Mouse (Mus musculus): ENCODE data around the gene Homer2.

The Homer2 gene

GRCm38 (mm10) chr7:81651284-81651683 lies 56.0 kb downstream of the Homer2 start:
- no peak for DNase-seq (ENCODE audit: low read depth, low spot score)

DNA sequence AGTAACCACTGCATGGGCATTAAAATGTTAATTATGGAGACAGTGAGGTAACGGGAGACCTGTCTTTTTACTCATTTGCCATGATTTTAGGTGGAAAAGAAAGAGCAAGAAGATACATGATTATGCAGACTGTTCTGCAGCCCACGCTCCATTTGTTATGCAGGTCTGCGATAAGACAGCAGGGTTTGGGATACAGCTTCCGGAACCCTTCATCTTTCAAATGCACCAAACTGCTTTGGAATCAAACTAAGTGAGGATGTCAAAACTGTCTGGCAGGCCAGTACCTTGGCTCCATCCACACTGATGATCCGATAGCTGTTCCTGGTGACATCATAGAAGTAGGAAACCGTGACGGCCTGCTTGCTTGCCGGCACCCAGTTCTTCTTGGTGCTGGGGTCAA lies 58.1 kb downstream of the Homer2 start:
- DNase-seq (ENCODE audit: low read depth, low spot score) = no peak

DNA sequence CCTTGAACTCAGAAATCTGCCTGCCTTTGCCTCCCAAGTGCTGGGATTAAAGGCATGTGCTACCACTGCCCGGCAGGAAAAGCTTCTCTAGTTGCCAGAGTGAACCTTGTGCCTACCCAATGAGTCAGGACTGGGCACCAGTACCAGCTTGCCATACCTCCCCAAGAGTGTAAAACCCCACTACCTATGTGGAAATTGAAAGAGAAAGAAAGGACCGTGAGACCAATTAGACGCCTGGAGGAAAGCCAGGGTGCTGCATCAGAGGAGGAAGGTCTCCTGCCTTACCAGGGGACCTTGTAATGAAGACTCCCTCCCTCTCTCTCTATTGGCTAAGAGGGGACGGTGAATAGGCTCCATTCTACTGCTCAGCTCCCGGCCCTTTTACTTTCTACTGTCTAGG lies 59.4 kb downstream of the Homer2 start:
- no peak for DNase-seq (ENCODE audit: low read depth, low spot score)

GRCm38 (mm10) chr7:81644551-81645235 lies 62.6 kb downstream of the Homer2 start:
- DNase-seq (ENCODE audit: low read depth, low spot score) = no peak

DNA sequence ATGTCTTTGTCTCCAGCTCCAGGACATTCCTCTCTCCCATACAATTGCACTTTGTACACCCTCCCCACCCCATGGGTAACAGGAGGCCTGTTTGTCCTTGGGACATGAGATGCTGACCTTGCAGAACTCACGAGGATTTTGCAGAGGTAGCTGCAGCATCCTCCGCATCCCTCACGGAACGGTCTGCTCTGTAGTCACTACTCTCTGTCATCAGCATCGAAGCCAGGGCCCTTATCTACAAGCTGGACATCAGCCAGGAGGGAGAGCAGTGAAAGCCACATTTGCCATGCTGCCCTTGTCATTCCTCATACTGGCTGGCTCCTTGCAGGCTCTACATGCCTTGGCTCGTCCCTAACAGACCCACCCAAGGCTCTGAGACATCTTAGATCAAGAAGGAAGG lies 66.2 kb downstream of the Homer2 start:
- DNase-seq (ENCODE audit: low read depth, low spot score) = no peak

DNA sequence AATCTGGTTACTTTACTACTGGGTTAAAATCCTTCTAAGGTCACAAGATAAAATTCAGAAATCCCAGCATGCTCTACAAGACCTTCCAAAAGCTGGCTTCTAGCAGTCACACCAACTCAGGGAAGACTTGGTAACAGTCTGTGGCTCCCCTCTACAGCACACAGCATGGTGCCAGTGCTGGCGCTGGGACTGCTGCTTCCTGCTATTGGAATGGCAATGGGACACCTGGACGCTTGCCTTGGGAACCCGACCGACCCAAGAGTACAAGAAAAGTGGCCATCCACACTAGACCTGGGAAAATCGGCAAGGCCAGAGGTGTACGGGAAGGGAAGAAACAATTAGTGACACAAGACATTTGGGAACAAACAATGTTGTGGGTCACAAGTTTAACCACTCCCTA lies 74.7 kb downstream of the Homer2 start:
- no peak for DNase-seq (ENCODE audit: low read depth, low spot score)

DNA sequence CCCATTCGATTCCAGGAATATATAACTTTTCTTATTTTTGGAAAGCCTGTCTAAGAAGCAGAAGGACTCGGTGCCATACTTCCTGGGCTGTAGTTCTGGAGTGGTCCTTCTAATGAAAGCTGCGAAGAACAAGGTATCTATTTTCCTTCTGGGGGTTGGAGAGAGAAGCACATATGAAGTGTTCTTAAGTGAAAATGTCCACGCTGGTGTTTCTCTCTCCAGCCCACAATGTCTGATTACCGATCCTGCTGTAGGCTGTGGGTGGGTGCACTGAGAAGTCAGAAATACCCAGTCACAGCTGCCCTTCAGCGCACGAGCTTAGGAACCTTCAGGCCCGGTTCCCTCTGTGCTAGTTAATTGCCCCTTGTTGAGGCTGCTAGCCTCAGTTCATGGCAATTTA lies 76.1 kb downstream of the Homer2 start:
- no peak for DNase-seq (ENCODE audit: low read depth, low spot score)

GRCm38 (mm10) chr7:81626460-81626859 lies 80.9 kb downstream of the Homer2 start:
- DNase-seq (ENCODE audit: low read depth, low spot score) = no peak

DNA sequence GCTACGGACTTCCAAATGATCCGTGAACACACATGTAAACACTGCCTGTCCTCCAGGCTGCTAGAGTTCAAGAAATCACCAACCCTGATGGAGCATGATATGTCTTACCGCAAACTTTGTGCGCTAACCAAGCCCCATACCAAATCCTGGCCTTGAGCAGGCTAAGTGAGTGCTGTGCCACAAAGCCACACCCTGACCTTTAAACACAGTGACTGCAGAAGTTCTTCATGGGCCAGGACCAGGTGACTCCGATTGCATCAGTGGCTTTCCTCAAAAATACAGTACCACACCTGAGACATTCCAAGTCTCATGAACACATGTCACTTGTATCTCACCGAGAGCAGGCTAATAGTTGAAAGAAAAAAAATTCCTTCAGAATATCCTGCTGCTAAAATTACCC lies 83.6 kb downstream of the Homer2 start:
- DNase-seq (ENCODE audit: low read depth, low spot score) = no peak

GRCm38 (mm10) chr7:81622793-81623192 lies 84.5 kb downstream of the Homer2 start:
- DNase-seq (ENCODE audit: low read depth, low spot score) = no peak

DNA sequence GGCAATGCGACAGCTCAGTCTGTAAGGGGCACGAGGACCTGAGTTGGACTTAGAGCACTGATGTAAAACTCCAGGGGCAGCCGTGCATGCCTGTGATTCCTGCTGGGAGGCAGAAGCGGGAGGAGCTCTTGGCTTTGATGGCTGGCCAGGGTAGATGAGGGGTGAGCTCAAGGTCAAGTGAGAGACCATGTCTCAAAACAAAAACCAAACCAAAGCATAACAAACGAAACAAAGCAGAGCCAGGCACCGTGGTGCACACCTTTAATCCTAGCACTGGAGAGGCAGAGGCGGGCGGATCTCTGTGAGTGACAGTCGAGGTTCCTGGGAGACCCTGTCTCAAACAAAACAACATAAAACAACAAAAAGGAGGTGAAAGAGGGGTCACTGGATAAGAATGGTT lies 92.3 kb downstream of the Homer2 start:
- no peak for DNase-seq (ENCODE audit: low read depth, low spot score)

- no peak for DNase-seq (ENCODE audit: low read depth, low spot score)
These were observed 94.3 kb downstream of the Homer2 start for GRCm38 (mm10) chr7:81612856-81613635.

GRCm38 (mm10) chr7:81610125-81610524 lies 97.2 kb downstream of the Homer2 start:
- peak; percentile 67 for DNase-seq (ENCODE audit: low read depth, low spot score)

- no peak for DNase-seq (ENCODE audit: low read depth, low spot score)
These were observed 100.9 kb downstream of the Homer2 start for GRCm38 (mm10) chr7:81606452-81606851.

GRCm38 (mm10) chr7:81605489-81605888 lies 101.8 kb downstream of the Homer2 start:
- no peak for DNase-seq (ENCODE audit: low read depth, low spot score)

GRCm38 (mm10) chr7:81604991-81605390 lies 102.3 kb downstream of the Homer2 start:
- DNase-seq (ENCODE audit: low read depth, low spot score) = no peak

DNA sequence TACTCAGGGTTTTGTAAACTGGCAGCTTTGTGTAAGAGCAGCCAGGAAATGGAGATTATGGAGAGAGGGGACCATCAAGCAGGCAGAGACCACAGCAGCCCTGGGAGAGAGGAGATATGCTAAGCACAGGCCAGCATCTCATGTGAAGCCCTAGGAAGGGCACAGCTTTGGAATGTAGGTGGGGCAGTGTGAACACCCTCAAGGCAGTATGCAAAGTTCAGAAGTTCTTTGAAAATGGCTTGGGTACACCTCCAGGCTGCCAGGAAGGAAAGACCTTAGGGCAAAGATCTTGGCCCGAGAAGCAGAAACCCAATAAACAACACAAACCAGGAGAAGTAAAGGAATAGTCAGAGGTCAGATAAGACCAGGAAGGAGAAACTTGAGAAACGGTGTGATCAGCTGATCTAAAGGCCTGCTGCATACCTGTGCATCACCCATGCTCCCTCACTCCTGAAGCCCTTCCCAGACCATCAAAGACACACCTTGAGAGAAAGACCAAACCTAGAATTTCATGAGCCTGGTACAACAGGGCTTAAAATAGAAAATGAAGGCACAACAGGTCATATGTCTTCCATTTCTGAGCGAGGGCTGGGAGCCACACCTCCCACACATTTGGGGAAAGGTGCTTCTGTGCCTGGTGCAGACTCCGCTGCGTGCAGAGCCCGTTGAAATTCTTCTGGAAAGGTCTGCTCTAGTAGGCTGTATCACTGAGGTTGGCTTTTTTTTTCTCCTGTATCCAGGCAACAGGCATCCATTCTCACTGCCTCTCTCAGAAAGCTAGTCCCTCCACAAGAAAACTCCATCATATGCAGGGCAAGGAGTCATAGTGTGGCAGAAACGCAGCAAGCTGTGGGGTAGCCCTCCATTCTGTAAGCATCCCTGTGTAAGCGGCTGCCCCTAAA lies 107.7 kb downstream of the Homer2 start:
- no peak for DNase-seq (ENCODE audit: low read depth, low spot score)

- no peak for DNase-seq (ENCODE audit: low read depth, low spot score)
These were observed 109.7 kb downstream of the Homer2 start for GRCm38 (mm10) chr7:81597660-81598059.

GRCm38 (mm10) chr7:81596086-81596485 lies 111.2 kb downstream of the Homer2 start:
- DNase-seq (ENCODE audit: low read depth, low spot score) = no peak

- DNase-seq (ENCODE audit: low read depth, low spot score) = no peak
These were observed 112.3 kb downstream of the Homer2 start for GRCm38 (mm10) chr7:81595056-81595455.

DNA sequence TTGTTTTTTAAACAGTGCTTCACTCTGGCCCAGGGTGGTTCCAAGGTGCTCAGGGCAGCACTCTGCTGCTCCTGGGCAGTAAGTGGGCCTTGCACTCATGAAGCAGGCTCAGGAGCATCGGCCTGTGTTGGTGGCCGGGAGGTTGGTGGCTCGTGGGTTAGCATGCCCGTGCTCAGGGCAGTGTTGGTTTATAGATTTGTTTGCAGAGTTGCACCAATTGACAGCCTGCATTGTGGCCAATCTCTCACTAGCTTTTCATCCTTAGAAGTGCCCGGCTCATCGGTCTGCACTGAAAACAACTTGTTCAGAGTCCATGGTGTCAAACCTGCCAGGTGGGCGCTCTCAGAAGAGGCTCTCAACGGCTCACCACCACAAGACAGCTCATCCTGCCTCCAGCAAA lies 113.9 kb downstream of the Homer2 start:
- DNase-seq (ENCODE audit: low read depth, low spot score) = no peak

DNA sequence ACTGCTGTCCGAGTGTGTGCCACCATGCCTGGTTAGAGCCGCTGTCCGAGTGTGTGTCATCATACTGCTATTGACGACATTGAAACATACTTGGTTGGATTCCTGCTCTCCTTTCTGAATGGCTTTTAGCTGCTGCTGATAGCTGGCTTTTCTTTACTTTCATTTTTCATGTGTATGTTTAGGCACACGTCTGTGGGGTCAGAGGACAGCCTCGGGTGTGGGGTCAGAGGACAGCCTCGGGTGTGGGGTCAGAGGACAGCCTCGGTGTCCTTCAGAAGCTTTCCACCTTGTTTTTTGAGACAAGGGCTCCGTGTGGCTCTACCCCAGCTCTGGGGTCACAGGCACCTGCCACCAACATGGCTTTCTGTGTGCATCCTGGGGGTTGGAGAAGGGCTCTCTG lies 114.6 kb downstream of the Homer2 start:
- DNase-seq (ENCODE audit: low read depth, low spot score) = no peak
